Mouse (Mus musculus) cerebellum, adult 2 months (tissue): ENCODE results near the gene Enox2. TPM values are rescaled to one million over a fixed set of nuclear protein-coding genes. Genes with fewer than 3 reads are reported as not detected.

Experiments used
- DNase-seq, 2 experiments: peaks; one replicate each; pipeline ENCODE4 v3.0.0; 2021
- H3K27ac ChIP-seq: fragments of 200-500 bp; 2 replicates; pipeline ENCODE4 v1.5.1; 2012; ENCODE audit warnings: low read length, control low read depth, inconsistent platforms; ENCODE audit not compliant: insufficient read depth
- H3K27me3 ChIP-seq: fragments of 200-500 bp; 2 replicates; pipeline ENCODE4 v1.6.1; 2012; ENCODE audit warnings: inconsistent platforms, mild to moderate bottlenecking, low read length, moderate library complexity; ENCODE audit not compliant: control insufficient read depth, insufficient read depth
- H3K4me1 ChIP-seq: fragments of 200-500 bp; 2 replicates; pipeline ENCODE4 v1.6.1; 2011; ENCODE audit warnings: low read length; ENCODE audit not compliant: control insufficient read depth, insufficient read depth
- H3K4me3 ChIP-seq: fragments of 200-500 bp; replicated peaks from 2 replicates; pipeline ENCODE3; 2011; ENCODE audit warnings: mild to moderate bottlenecking, low read depth, low read length, control low read depth; ENCODE audit not compliant: insufficient read depth
- CTCF ChIP-seq: fragments of 200-500 bp; IDR thresholded peaks from 2 replicates; pipeline ENCODE4 v1.5.1; 2011; ENCODE audit warnings: low read depth, mild to moderate bottlenecking, control low read depth, low read length, moderate library complexity, borderline replicate concordance; ENCODE audit not compliant: insufficient read depth
- POLR2A ChIP-seq: fragments of 200-500 bp; IDR thresholded peaks from 2 replicates; pipeline ENCODE4 v1.6.1; 2011; ENCODE audit warnings: low read length, control low read depth, borderline replicate concordance; ENCODE audit not compliant: insufficient read depth
- WGBS: fragments of 180-500 bp; shearing (Covaris S2); methylation state at CpG from one replicate; pipeline ENCODE4 v1.1.7; 2018; 5-methylcytosine and 5-hydroxymethylcytosine counted together
- polyA plus RNA-seq: library from polyadenylated mRNA; depleted of rRNA; stranded (reverse); fragments of >200 nt; gene quantifications from 2 replicates; pipeline ENCODE4 v1.2.3, GENCODE M21; 2012; rRNA removed

The Enox2 gene
- polyA plus RNA-seq: 11.1 and 11.5 TPM in 2 replicates

GRCm38 (mm10) chrX:49287700-49288563 lies at the start of gene Enox2:
Gene Enox2 (minus strand): TSS chrX:49288259.
- peak within 1 kb of the TSS; percentile 81 for H3K4me3 ChIP-seq
- DNase-seq: peak; percentile 85 to 92
- H3K4me1 ChIP-seq: no peaks in the 10 kb centered on the region
- TF ChIP-seq POLR2A (peak; percentile 63; the same call in 1 of the 2 replicates), CTCF (no peak)
- H3K27me3 ChIP-seq: no peaks in the 10 kb centered on the region
- H3K27ac ChIP-seq: peak within 1 kb of the TSS; percentile 83
- WGBS: 12% methylated on average over 20 of the region's 26 CpGs

- 55% methylated on average over 1 of the region's 1 CpGs for WGBS
- peak in 1 of 2 experiments; percentile 12 for DNase-seq
These were observed 21.4 kb upstream of the Enox2 start for GRCm38 (mm10) chrX:49309496-49309895.

DNA sequence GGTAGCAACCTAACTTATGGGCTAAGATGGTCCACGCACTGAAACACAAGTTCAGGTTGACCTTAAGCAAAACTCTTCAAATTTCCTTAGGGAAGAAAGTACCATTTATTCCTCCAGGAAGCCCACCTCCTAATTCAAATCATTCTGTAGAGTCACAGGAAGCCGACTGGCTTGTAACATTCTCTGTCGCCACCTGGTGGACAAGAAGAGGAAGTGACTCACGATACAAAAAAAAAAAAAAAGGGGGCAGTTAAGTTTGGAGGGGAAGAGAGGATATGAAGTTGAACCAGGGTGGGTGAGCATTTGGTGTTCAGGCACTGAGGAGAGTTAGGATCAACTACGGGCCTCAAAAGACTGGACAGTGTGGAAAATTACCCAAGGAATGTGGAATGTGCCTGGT lies 18.6 kb upstream of the Enox2 start:
- Histone ChIP-seq H3K4me1 (no peaks in the 10 kb centered on the region), H3K27me3 (no peaks in the 10 kb centered on the region), H3K4me3 (no peak overlapping the region), H3K27ac (no peak overlapping the region)
- TF ChIP-seq CTCF (peak; percentile 44), POLR2A (no peak)
- no peak for DNase-seq
- WGBS: 5% methylated on average over 5 of the region's 5 CpGs

More at GRCm38 (mm10) chrX:49309496-49309895, 21.4 kb upstream of the Enox2 start:
- Histone ChIP-seq H3K27me3 (no peaks in the 10 kb centered on the region), H3K27ac (no peak overlapping the region), H3K4me1 (no peaks in the 10 kb centered on the region), H3K4me3 (no peak overlapping the region)
- no peak for TF ChIP-seq POLR2A
- TF ChIP-seq CTCF: no peak

GRCm38 (mm10) chrX:49279918-49280586 lies 8.0 kb downstream of the Enox2 start:
- WGBS: 84% methylated on average over 2 of the region's 2 CpGs
- Histone ChIP-seq H3K27ac (no peak overlapping the region), H3K4me1 (no peaks in the 10 kb centered on the region), H3K27me3 (no peaks in the 10 kb centered on the region), H3K4me3 (no peak overlapping the region)
- TF ChIP-seq POLR2A (no peak), CTCF (no peak)
- no peak for DNase-seq

DNA sequence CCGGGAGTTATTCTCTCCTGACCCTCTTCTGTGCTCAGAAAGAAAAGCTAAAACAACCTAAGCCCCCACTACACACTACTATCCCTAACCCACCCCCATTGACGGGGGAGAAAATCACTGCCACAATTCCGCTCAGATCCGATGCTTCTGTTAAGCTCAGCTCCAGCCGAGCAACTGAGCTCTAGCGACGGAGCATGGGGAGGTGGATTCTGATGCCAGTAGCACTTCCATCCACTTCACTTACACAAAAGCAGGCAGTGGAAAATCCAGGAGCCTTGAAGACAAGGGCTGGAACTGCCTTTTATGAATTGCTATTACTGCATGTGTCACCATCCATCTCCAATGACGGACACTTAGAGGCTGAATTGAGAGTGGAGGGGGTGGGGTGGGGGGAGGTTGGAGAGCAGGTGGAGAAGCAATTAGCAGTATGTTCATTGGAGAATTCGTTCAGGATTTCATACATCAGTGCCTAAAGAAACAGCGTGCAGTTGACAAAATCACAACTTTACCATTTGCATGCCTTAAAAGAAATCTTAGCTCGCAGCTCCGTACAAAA lies 14.5 kb downstream of the Enox2 start:
- Histone ChIP-seq H3K4me1 (no peaks in the 10 kb centered on the region), H3K27me3 (no peaks in the 10 kb centered on the region), H3K4me3 (peak overlapping the region; percentile 70), H3K27ac (no peak overlapping the region)
- DNase-seq: peak; percentile 32 to 41
- no peak for TF ChIP-seq CTCF
- TF ChIP-seq POLR2A: peak; percentile 27; the same call in 1 of the 2 replicates
- WGBS: 12% methylated on average over 12 of the region's 12 CpGs

DNA sequence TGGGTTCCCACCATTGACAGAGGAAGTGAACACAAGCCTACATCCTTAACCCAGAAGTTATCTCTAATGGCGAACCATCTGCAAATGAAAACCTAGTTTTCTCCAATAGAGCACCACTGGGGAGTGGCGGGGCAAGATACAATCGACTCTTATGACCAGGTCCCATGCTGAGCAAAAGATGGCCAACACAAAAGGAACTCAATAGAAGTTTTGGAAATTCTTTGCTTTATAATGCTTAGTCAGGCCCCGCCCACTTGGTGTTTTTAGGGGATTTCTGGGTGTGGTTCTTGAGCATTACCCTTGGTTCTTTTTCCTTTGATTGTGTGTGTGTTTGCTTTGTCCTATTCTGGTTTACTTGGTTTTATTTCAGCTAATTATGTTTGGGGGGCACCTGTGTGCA lies 37.2 kb downstream of the Enox2 start:
- H3K27me3 ChIP-seq: no peaks in the 10 kb centered on the region
- no peak for DNase-seq
- H3K4me1 ChIP-seq: no peaks in the 10 kb centered on the region
- TF ChIP-seq CTCF (no peak), POLR2A (no peak)
- no peak overlapping the region for H3K27ac ChIP-seq
- WGBS: 87% methylated on average over 4 of the region's 4 CpGs
- no peak overlapping the region for H3K4me3 ChIP-seq

GRCm38 (mm10) chrX:49225792-49226426 lies 62.1 kb downstream of the Enox2 start:
- H3K27ac ChIP-seq: no peak overlapping the region
- no peaks in the 10 kb centered on the region for H3K4me1 ChIP-seq
- TF ChIP-seq POLR2A: no peak
- TF ChIP-seq CTCF: no peak
- H3K4me3 ChIP-seq: no peak overlapping the region
- no peaks in the 10 kb centered on the region for H3K27me3 ChIP-seq
- no peak for DNase-seq
- 32% methylated on average over 1 of the region's 1 CpGs for WGBS

GRCm38 (mm10) chrX:49216422-49216821 lies 71.6 kb downstream of the Enox2 start:
- no peaks in the 10 kb centered on the region for H3K4me1 ChIP-seq
- 36% methylated on average over 3 of the region's 3 CpGs for WGBS
- no peak overlapping the region for H3K27ac ChIP-seq
- no peak for DNase-seq
- TF ChIP-seq POLR2A (no peak), CTCF (no peak)
- H3K27me3 ChIP-seq: no peaks in the 10 kb centered on the region
- H3K4me3 ChIP-seq: no peak overlapping the region
